Mouse (Mus musculus): ENCODE results near the gene AI854703. TPM values are rescaled to one million over a fixed set of nuclear protein-coding genes. Genes with fewer than 3 reads are reported as not detected.
A peak's percentile ranks its signal among the peaks of the same experiment; 100 is the strongest.
"Not testable (repeated sequence)": the region's sequence is repeated elsewhere in the genome, so short reads cannot be mapped to it uniquely, and the experiment has no call there.

AI854703 gene
- total RNA-seq, 1 experiment from 2014 or later, result 1.8 TPM

GRCm38 (mm10) chr6:48614756-48615155, 11.8 kb upstream of the AI854703 start:
- DNase-seq, result no peak

GRCm38 (mm10) chr6:48620031-48620430, 6.5 kb upstream of the AI854703 start:
- DNase-seq, result no peak

- DNase-seq, result not testable (repeated sequence)
These were observed 4.2 kb upstream of the AI854703 start for GRCm38 (mm10) chr6:48622186-48622843.

- peak; percentile 78 for DNase-seq
These were observed 3.1 kb upstream of the AI854703 start for GRCm38 (mm10) chr6:48623460-48623859.

DNA sequence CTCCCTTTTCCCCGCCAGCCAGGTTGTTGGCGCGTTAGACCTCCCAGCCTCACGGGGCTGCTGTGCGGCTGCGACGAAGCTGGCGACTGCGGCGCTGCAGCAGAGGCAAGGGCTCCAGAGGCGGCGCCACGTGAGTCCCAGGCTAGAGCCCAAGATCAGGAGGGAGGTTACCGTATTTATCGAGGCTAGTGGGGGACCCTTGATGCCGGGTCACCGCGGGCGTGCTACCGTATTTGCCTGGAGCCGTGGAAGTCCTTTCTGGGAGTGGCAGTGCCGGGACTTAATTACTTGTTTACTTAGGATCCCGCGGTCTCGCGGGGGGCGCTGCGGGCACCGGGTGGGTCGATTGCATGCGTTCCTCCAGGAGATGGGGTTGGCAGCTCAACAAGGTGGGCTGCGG, 420 bp downstream of the AI854703 start:
- DNase-seq, result peak; percentile 78

DNA sequence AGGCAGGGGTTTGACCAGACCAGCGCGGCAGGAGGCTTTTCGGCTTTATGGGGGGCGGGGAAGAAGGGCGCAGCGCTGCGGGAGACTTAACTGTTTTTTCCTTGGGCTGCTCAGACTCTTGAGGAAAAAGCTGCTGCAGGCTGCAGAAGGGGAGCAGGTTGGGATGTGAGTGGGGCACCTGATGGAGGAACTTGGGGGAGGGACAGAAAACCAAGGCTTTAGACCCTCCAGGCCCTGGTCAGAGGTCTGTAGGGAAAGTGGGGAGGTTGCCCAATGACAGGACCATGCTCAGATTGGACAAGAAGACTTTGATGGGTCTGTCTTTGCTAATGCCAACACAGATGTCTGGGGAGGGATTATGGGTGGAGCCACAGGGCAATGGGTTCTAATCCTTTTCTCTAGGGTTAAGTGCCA, 954 bp downstream of the AI854703 start:
- peak; percentile 39 for DNase-seq

DNA sequence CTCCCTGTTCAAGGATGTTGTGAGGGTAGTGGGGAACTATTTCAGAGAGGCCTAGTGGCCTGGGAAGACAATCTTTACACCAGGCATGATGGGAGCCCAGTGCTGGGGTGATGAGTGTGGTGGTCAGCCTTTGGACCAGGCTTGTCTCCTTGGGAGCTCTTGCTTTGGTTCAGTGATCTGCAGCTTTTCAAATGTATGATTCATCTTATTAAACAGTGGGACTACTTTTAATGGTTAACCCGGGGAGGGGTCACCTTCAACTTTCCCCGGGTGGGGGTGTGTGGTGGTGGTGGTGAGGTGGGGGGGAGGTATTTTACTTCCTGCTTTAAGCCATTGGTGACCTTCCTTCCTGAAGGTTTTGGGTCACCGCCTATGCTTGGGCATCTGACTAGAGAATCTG, 1.8 kb downstream of the AI854703 start:
- DNase-seq, result no peak

DNA sequence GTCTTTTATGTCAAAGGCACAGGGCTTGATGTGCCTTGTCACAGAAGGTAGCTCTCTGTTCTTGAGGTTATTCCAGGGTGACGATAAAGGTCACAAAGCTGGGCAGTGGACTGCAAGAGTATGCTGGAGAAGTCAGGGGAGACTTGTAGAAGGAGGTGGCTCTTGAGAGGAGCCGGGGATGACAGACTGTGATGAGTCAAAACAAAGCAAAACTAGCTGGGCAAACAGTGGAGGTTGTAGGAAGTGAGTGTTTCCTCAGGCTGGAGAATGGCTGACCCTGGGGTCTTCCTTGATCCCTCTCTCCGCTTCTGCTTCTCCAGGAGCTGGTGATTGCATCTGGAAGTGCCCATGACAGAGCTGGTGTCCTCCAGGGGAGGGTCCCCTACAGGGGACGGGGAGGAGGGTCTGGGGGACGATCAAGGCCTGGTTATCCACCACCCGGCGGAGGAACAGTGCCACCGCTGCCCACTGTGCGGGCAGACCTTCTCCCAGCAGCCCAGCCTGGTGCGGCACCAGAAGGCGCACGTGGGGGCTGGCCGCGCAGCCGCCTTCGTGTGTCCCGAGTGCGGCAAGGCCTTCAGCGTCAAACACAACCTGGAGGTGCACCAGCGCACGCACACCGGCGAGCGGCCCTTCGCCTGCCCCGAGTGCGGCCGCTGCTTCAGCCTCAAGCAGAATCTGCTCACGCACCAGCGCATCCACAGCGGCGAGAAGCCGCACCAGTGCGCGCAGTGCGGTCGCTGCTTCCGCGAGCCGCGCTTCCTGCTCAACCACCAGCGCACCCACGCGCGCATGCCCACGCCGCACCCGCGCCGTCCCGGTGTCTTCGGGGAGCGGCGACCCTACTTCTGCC, 2.5 kb downstream of the AI854703 start:
- DNase-seq, result peak; percentile 38

- DNase-seq, result no peak
These were observed 3.1 kb downstream of the AI854703 start for GRCm38 (mm10) chr6:48629661-48630034.

DNA sequence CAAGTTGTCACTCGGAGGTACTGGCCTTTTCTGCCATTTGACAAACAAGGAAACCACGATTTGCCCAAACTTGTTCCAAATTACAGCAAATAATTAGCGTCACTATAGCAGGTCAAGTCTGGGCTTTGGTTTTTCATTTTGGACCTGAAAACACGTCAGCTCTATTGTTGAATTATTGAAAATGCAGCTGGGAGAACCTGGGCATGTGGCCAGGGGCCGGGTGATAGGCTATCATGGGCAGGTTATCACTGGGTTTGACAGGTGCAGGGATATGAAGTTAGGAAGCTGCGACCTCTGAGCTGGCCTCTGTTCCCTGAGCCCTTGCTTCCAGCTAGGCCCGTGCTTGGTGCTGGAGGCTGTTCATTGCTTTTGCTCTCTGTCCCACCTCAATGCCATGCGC, 4.3 kb downstream of the AI854703 start:
- no peak for DNase-seq

DNA sequence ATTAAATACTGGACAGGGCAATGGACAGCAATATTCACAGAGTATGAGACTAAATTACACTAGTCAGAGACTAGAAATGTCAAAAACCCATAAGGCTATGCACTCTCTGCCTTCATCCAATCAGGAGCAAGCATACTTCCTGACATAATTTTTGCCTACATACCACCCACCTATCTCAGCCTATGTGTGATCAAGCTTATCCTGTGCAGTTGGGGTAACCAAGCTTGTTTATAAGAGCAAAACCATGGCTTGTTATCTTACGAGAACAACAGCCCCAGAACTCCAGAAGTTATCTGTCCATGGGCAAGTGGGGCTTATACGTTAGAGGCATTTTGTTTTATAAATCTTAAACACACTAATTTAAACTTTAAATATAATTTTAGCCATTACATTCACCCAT, 8.5 kb downstream of the AI854703 start:
- DNase-seq, result no peak

DNA sequence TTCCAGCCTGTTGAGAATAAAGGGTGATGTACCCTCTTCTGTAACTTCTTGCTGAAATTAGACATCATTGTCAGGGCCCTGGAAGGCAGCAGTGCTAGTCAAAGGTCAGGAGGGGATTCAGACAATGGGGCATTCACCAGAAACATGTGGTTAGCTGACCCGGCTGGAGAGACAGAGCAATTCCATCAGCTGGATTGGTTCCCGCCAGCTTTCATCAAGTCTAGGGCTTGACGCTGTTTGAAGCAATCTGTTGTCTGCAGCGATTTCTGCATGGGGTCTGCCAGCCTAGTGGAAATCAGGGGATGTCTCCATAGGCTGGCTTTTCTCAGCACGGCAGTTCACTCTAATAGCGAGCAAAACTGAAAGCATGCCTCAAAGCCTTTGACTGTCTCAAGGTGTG, 10.0 kb downstream of the AI854703 start:
- no peak for DNase-seq

DNA sequence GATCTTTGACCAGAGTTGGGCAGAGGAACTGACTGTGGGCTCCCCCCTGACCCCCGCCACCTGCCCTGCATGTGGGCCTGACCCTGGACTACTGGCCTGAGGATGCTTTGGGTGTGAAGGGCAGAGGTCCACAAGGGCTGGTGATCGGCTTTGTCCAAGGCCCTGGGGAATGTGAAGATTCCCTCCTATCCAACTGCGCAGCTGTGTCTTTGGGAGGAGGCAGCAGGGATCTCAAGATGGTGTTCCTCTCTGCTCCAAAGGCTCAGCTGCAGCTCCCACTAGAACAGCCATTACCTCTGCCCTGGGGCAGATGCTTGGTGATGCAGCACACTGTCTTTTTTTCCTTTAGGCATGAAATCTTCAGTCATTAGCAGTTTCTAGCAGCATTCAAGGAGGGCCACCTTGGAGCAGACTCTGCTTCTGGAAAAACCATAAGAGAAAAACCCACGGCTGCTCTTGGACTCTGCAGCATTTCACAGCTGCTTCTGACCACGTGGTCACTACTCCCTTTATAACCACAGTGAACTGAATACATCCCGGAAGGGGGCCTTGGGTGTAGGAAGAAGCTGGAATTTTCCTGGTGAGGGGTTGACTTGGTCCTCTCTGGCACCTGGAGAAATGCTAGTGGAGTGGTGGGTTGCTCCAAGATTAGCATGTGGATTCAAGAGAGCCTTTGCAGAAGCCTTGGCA, 11.4 kb downstream of the AI854703 start:
- DNase-seq, result no peak

GRCm38 (mm10) chr6:48638553-48638952, 12.0 kb downstream of the AI854703 start:
- no peak for DNase-seq

DNA sequence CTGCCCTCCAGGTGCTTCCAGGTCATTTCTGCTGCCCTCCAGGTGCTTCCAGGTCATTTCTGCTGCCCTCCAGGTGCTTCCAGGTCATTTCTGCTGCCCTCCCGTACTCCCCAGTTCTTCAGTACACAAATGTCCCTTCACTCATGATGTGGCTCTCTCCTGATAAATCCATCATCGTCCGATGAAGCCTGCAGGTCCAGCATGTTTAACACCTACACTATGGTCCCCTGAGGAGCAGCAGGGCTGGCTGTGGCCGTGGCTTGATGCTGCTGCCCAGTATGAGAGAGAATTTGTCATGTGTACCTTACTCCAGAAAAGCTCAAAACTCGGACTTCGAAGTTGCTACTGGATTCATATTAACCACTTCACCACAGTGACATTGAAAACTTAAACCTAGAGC, 14.8 kb downstream of the AI854703 start:
- no peak for DNase-seq

DNA sequence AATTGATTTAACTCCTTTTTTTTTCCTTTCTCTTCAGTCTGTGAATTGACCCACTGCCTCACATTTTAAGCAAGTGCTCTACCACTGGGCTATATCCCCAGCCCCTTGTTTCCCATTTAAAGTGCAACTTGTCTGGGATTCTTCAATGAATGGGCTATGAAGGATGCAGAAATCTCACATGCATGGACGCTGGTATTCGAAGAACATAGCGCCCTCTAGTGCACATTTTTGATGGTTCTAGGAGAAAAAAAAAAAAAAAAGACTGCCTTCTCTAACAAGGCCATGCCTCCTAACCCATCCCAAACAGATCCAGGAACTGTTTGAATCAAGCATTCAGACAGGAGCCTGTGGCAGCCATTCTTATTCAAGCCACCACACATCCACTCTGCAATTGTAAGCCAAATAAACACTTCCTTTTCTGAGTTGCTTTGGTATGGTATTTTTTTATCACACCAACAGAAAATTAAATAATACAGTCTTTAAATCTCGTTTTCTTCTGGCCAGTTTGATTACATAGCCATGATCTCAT, 16.3 kb downstream of the AI854703 start:
- peak; percentile 66 for DNase-seq

GRCm38 (mm10) chr6:48645660-48646308, 19.2 kb downstream of the AI854703 start:
- DNase-seq, result peak; percentile 83

DNA sequence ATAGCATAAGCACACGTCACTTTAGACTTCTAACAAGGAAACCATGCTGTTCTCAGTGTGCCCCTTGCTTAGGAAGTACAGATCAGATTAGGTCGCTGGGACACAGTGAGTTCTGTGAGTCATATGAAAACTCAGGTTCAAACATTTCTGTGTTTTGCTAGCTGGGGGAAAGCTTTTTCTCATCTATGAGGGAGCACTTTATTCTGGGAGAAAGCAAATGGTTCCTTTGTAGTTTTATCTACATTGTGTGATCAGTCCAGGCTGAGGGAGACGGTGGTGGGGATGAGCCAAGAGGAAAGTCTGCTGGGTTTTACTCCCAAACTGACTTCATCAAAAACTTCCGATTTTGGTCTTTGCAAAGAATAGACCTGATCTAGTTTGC, 19.7 kb downstream of the AI854703 start:
- DNase-seq, result no peak

- DNase-seq, result peak; percentile 67
These were observed 20.4 kb downstream of the AI854703 start, which contains the start of gene Gimap8 for GRCm38 (mm10) chr6:48646995-48647394. TSS of gene Gimap8 (plus strand) at chr6:48647234.

DNA sequence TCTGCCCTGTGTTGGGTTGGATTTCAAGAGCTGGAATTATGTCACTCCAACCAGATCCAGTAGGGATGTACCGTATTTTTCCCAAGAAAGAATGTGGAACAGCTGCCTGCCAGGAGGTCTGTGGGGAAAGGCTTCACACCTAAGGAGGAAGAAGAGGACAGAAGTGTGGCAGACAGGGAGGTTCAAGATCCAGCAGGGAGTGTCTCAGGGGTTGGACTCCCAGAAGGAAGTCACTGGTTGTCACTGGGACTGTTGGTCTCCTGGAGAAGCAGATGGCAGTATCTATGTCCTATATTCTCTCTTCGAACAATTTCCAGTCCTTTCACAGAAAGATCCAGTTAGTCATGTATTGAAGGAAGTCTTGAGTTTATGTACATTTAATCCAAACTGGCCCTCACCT, 21.0 kb downstream of the AI854703 start:
- DNase-seq, result no peak

GRCm38 (mm10) chr6:48648779-48649178, 22.2 kb downstream of the AI854703 start:
- DNase-seq, result no peak

DNA sequence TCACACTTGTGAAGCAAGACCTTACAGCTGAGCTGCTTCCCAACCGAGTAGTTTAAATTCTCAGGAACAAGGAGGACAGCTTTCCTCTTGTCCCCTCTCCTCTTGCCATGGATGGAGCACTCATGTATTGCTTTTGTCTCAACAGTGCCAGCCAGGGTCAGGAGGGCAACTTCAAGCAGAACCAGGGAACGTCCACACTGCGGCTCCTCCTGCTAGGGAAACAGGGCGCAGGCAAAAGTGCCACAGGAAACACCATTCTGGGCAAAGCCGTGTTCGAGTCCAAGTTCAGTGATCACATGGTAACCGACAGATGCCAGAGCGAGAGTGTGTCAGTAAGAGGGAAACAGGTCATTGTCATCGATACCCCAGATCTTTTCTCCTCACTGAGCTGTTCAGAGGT, 23.5 kb downstream of the AI854703 start:
- DNase-seq, result no peak
